Mouse (Mus musculus): ENCODE results near the gene Ptcra.

Gene Ptcra

DNA sequence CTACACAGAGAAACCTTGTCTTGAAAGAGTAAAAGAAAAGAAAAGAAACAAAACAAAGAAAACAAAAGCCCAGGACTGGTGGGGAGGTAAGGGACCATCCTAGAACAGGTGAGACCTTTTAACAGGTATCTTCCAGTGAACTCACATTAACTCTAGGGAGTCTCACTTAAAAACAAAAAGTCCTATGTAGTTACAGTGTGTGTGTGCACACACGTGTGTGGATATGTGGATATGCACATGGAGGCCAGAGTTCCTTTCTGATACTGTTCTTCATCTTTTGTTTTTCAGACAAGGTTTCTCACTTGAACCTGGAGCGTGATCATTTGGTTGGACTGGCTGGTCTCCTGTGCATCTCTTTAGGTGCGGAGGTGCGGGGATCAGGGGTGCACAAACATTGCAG is 12.9 kb downstream of the Ptcra start:
- POLR2A ChIA-PET, result interaction anchor here in 1 of 4 experiments (15.1 kb wide), 1 partner anchor 24 kb away, joined by 235 read pairs; the partner anchor contains the start of gene 2310039H08Rik
- CTCF ChIA-PET, result no interaction called here

GRCm38 (mm10) chr17:46749282-46749681 is 14.2 kb downstream of the Ptcra start:
- ChIA-PET POLR2A (interaction anchor here in 1 of 4 experiments (1.5 to 2.5 kb wide), 2 partner anchors 23 to 141 kb away, joined by 10 to 11 read pairs; partner anchors contain the start of genes 2310039H08Rik and Tbcc), CTCF (no interaction called here)

- ChIA-PET POLR2A (interaction anchor here in 2 of 4 experiments (0.7 to 2.5 kb wide), 5 partner anchors 12 to 100 kb away, joined by 3 to 11 read pairs (median 4); partner anchors contain the start of gene 2310039H08Rik (in 1 of the 2)), CTCF (interaction anchor here in 2 of 4 experiments (0.6 to 1.6 kb wide), 3 partner anchors 11 to 221 kb away, joined by 3 to 11 read pairs (median 5); no protein-coding TSS in a partner anchor)
Measured at GRCm38 (mm10) chr17:46747806-46748205, 15.7 kb downstream of the Ptcra start.

- CTCF ChIA-PET, result interaction anchor here in 2 of 4 experiments (0.6 to 1.6 kb wide), 3 partner anchors 11 to 220 kb away, joined by 3 to 11 read pairs (median 5); no protein-coding TSS in a partner anchor
- POLR2A ChIA-PET, result interaction anchor here in 2 of 4 experiments (0.7 to 2.5 kb wide), 5 partner anchors 13 to 100 kb away, joined by 3 to 11 read pairs (median 4); partner anchors contain the start of gene 2310039H08Rik (in 1 of the 2)
Measured at GRCm38 (mm10) chr17:46747234-46747633, 16.3 kb downstream of the Ptcra start.

- POLR2A ChIA-PET, result no interaction called here
- CTCF ChIA-PET, result no interaction called here
Measured at GRCm38 (mm10) chr17:46745506-46745905, 18.0 kb downstream of the Ptcra start.

- ChIA-PET CTCF (interaction anchor here in 1 of 4 experiments (0.7 kb wide), 1 partner anchor 9 kb away, joined by 3 read pairs; the partner anchor contains the start of gene Cnpy3), POLR2A (interaction anchor here in 3 of 4 experiments (0.6 to 3.0 kb wide), 10 partner anchors 9 to 39 kb away, joined by 3 to 15 read pairs (median 4); partner anchors contain the start of genes Cnpy3 (in 3 of the 3), 2310039H08Rik (in 1 of the 3) and Rpl7l1 (in 1 of the 3))
Measured at GRCm38 (mm10) chr17:46742986-46743385, 20.5 kb downstream of the Ptcra start.

GRCm38 (mm10) chr17:46741305-46741704 is 22.2 kb downstream of the Ptcra start:
- CTCF ChIA-PET, result interaction anchor here in 1 of 4 experiments (0.9 kb wide), 1 partner anchor 10 kb away, joined by 5 read pairs; no protein-coding TSS in a partner anchor
- POLR2A ChIA-PET, result interaction anchor here in 1 of 4 experiments (3.0 kb wide), 1 partner anchor 11 kb away, joined by 15 read pairs; the partner anchor contains the start of gene Cnpy3

DNA sequence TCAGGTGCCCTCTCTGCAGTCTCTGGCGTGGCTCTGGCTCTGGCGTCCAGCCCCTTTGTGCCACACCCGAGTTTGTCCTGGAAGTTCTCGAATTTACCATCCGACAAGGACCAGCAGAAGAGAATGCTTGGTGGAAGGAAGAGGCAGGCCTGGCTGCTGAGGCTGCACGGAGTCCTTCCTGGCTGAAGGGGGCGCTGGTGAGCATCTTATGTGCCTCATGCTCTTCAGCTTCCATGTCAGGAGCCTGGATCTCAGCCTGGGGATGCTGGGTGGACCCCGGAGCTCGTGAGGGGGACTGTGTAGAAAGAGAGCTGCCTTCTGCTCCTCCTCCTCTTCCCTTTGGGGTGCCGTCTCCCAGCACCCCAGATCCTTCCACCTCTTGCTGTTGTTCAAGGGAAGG is 27.4 kb downstream of the Ptcra start:
- POLR2A ChIA-PET, result interaction anchor here (0.5 to 1.9 kb wide), 23 partner anchors 8 to 773 kb away, joined by 3 to 9 read pairs (median 3); partner anchors contain the start of genes 2310039H08Rik (in 2 of the 4), Cnpy3 (in 2 of the 4), Tbcc (in 2 of the 4) and Bicral (in 1 of the 4)
- CTCF ChIA-PET, result interaction anchor here (0.5 to 1.3 kb wide), 35 partner anchors 8 to 251 kb away, joined by 3 to 9 read pairs (median 4); partner anchors contain the start of genes 2310039H08Rik (in 2 of the 4), Cnpy3 (in 1 of the 4), Klhdc3 (in 1 of the 4) and Ppp2r5d (in 1 of the 4)

DNA sequence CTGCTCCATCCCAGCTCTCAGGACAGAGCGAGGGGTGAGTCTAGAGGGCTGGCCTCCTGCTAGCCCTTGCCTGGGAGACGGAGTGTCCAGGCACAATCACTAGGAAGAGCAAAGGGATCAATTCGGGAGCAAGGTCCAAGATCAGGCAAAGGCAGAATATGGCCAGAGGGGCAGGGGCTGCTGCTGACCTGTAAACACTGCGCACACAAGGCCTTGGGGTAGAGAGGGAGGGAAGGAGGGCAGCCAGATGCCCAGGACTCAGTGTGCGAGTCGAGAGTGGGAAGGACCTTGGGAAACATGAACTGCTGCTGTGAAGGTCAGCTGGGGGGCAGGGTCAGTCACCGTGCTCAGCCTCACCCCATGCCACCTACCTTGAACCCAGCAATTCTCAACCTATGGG is 28.2 kb downstream of the Ptcra start:
- POLR2A ChIA-PET, result interaction anchor here in 2 of 4 experiments (1.0 to 2.5 kb wide), 2 partner anchors 20 to 47 kb away, joined by 3 to 9 read pairs; partner anchors contain the start of gene Rpl7l1 (in 1 of the 2)
- CTCF ChIA-PET, result interaction anchor here in 3 of 4 experiments (0.6 to 1.0 kb wide), 3 partner anchors 10 to 30 kb away, joined by 3 read pairs; partner anchors contain the start of gene Ppp2r5d (in 1 of the 3)

DNA sequence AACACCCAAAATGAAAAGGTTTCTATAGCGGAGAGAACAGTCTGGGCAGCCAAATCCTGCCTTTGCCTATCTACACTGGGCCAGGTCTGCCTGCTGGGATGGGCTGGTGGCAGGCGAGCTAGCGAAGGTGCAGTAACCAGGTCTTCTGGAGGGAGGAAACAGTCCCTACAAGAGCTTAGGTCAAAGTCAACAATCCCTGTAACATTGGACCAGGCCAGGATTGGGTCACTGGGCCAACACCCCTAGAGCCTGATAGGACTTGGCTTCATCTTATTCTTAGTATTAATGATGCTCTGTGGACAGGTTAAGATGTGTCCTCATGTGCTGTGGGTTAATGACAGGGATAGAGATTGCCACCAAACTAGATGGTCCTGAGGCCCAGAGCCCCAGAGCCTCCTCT is 29.5 kb downstream of the Ptcra start:
- CTCF ChIA-PET, result interaction anchor here in 3 of 4 experiments (0.5 to 1.6 kb wide), 7 partner anchors 9 to 261 kb away, joined by 3 to 8 read pairs (median 3); no protein-coding TSS in a partner anchor
- POLR2A ChIA-PET, result interaction anchor here (0.8 to 2.5 kb wide), 11 partner anchors 9 to 157 kb away, joined by 3 to 9 read pairs (median 4); partner anchors contain the start of genes 2310039H08Rik (in 1 of the 4), Ppp2r5d (in 1 of the 4) and Rpl7l1 (in 1 of the 4)

DNA sequence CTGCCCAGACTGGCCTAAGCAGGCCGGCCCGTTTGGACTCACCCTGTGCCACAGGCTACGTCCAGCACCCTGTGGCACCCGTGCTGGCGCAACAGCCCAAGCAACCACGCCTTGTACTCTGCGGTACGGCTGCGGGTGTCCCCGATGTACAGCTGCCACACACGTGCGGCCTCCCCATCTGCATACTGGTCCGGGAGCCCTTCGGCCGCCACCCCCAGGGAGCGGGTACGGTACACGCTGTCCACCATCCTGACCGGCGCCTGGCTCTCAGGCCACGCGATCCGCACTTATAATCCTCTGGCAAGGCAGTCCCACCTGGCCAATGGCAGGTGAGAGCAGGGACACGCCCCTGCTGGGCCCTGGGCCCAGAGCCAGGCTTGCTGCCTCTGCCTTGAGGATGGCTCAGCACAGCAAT is 34.6 kb downstream of the Ptcra start, which contains the start of gene Gnmt:
Gene Gnmt (minus strand): TSS at position 265 of the 415 bp plus-strand sequence.
- POLR2A ChIA-PET, result interaction anchor here in 3 of 4 experiments (0.5 to 2.0 kb wide), 9 partner anchors 9 to 129 kb away, joined by 3 to 10 read pairs (median 5); partner anchors contain the start of genes 2310039H08Rik (in 2 of the 3), Ppp2r5d (in 2 of the 3) and Bicral (in 1 of the 3)
- CTCF ChIA-PET, result interaction anchor here in 2 of 4 experiments (0.6 kb wide), 2 partner anchors 100 to 812 kb away, joined by 3 to 4 read pairs; partner anchors contain the start of gene Ptk7 (in 1 of the 2)

DNA sequence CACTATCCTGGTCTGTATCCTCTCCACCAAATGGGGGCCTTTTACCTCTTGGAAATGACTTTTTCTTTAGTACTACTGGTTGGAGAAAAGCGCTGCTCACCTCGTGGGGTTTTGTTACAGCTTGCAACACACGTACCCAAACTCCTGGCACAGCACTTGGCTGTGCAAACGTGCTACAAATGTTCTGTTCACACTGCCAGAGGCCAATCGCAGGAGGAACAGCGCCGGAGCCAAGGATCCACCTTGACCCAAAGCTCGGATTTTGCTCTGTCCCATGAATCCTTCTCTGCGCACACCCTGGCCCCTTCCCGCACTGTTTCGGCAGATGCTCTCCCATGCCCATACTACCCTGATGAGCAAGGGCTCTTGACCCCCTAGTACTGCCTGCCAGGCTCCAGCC is 35.0 kb downstream of the Ptcra start:
- ChIA-PET POLR2A (interaction anchor here in 3 of 4 experiments (0.5 to 2.0 kb wide), 10 partner anchors 8 to 130 kb away, joined by 3 to 10 read pairs (median 4); partner anchors contain the start of genes 2310039H08Rik (in 2 of the 3), Ppp2r5d (in 2 of the 3), Bicral (in 1 of the 3) and Cnpy3 (in 1 of the 3)), CTCF (interaction anchor here in 2 of 4 experiments (0.6 to 1.0 kb wide), 2 partner anchors 99 to 135 kb away, joined by 3 read pairs; partner anchors contain the start of gene Ptk7 (in 1 of the 2))

- POLR2A ChIA-PET, result interaction anchor here in 2 of 4 experiments (0.8 to 2.0 kb wide), 10 partner anchors 8 to 120 kb away, joined by 3 to 10 read pairs (median 4); partner anchors contain the start of genes 2310039H08Rik (in 2 of the 2), Ppp2r5d (in 2 of the 2) and Cnpy3 (in 1 of the 2)
- CTCF ChIA-PET, result interaction anchor here in 3 of 4 experiments (0.6 to 1.9 kb wide), 5 partner anchors 18 to 236 kb away, joined by 3 to 8 read pairs (median 3); partner anchors contain the start of gene Tbcc (in 1 of the 3)
Measured at GRCm38 (mm10) chr17:46728021-46728420, 35.5 kb downstream of the Ptcra start.

GRCm38 (mm10) chr17:46727271-46727670 is 36.2 kb downstream of the Ptcra start:
- CTCF ChIA-PET, result interaction anchor here in 3 of 4 experiments (0.6 to 1.9 kb wide), 11 partner anchors 9 to 298 kb away, joined by 3 to 9 read pairs (median 4); partner anchors contain the start of genes Bicral (in 1 of the 3), Crip3 (in 1 of the 3) and Tbcc (in 1 of the 3)
- POLR2A ChIA-PET, result interaction anchor here in 3 of 4 experiments (0.6 to 2.0 kb wide), 9 partner anchors 10 to 179 kb away, joined by 3 to 10 read pairs (median 4); partner anchors contain the start of genes 2310039H08Rik (in 1 of the 3) and Ppp2r5d (in 1 of the 3)

- CTCF ChIA-PET, result interaction anchor here (0.5 to 2.5 kb wide), 38 partner anchors 8 to 483 kb away, joined by 3 to 35 read pairs (median 4); partner anchors contain the start of genes 2310039H08Rik (in 1 of the 4), Ppp2r5d (in 1 of the 4), Ptk7 (in 1 of the 4) and Tbcc (in 1 of the 4)
- POLR2A ChIA-PET, result interaction anchor here (0.6 to 2.7 kb wide), 31 partner anchors 7 to 297 kb away, joined by 3 to 24 read pairs (median 3); partner anchors contain the start of genes Tbcc (in 3 of the 4), 2310039H08Rik (in 2 of the 4), Ppp2r5d (in 2 of the 4) and Cnpy3 (in 1 of the 4)
Measured at GRCm38 (mm10) chr17:46725731-46726645, 37.5 kb downstream of the Ptcra start.

DNA sequence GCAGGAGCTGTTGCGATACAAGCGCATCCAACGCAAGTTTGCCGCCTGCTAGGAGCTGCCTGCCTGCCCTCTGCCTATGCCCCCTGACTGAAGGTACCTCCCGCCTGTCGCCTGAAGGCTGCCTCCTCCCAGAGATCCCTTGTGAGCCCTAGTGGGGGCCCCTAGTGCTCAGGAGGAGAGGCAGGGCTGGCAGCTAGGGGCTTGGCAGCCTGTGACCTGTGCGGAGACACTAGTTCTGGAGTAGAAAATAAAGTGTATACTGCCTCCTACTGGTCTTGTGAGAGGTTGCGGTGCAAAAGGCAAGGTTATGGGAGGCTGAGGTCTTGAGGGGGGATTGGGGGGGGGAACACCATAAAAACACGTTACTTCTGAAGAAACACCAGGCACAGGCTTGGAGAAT is 38.2 kb downstream of the Ptcra start:
- CTCF ChIA-PET, result interaction anchor here (0.5 to 2.5 kb wide), 65 partner anchors 8 to 865 kb away, joined by 3 to 35 read pairs (median 4); partner anchors contain the start of genes Ppp2r5d (in 2 of the 4), 2310039H08Rik (in 1 of the 4), Cnpy3 (in 1 of the 4) and Ptk7 (in 1 of the 4)

More for the DNA sequence above, 38.2 kb downstream of the Ptcra start:
- POLR2A ChIA-PET, result interaction anchor here (0.6 to 3.2 kb wide), 46 partner anchors 8 to 296 kb away, joined by 3 to 24 read pairs (median 4); partner anchors contain the start of genes Cnpy3 (in 2 of the 4), Ppp2r5d (in 2 of the 4), Tbcc (in 2 of the 4) and 2310039H08Rik (in 1 of the 4)

All from embryonic stem cell, embryonic (primary cell).